Mouse (Mus musculus) neutrophil, adult 83 days (primary cell): Measurements from ENCODE around the gene 9130008F23Rik. TPM values are rescaled to one million over a fixed set of nuclear protein-coding genes. Genes with fewer than 3 reads are reported as not detected.

Source experiments
- total RNA-seq, 2 experiments: library from RNA; stranded (reverse); gene quantifications; one replicate each; pipeline ENCODE4 v1.2.4; 2023

The 9130008F23Rik gene
- under 1 TPM in 1 of 2 experiments, not detected in 1; 0.92 TPM for total RNA-seq

GRCm38 (mm10) chr17:40879924-40880691, at the start of gene 9130008F23Rik:
Gene 9130008F23Rik, minus strand, starts transcription at chr17:40880559.

GRCm38 (mm10) chr17:40914250-40914649, 33.9 kb upstream of the 9130008F23Rik start, which contains the start of gene Glyatl3:
Gene Glyatl3, minus strand, starts transcription at chr17:40914350.

Other genes with a start within 250 kb of the 9130008F23Rik start
- gene Esp3, start 248.5 kb downstream of the 9130008F23Rik start, total RNA-seq, result not detected
- not detected for gene Esp1, start 153.4 kb downstream of the 9130008F23Rik start, total RNA-seq
- gene Crisp2, start 73.6 kb downstream of the 9130008F23Rik start, total RNA-seq, result not detected
- 10 to 100 TPM; 13.9 to 22.8 TPM for gene Rhag, start 69.4 kb downstream of the 9130008F23Rik start, total RNA-seq
- gene Glyatl3, start 33.8 kb upstream of the 9130008F23Rik start, total RNA-seq, result not detected
- gene Mut, start 54.1 kb upstream of the 9130008F23Rik start, total RNA-seq, result 10 to 100 TPM in 1 of 2 experiments, 1 to 10 TPM in 1; 9.7 to 11.6 TPM
- 10 to 100 TPM; 19.4 to 20.7 TPM for gene Cenpq, start 54.5 kb upstream of the 9130008F23Rik start, total RNA-seq